Mouse (Mus musculus) heart, adult 2 months (tissue): ENCODE data around the gene Nkx2-9. TPM values are rescaled to one million over a fixed set of nuclear protein-coding genes. Genes with fewer than 3 reads are reported as not detected.

ENCODE experiments used
- DNase-seq, 2 experiments: peaks; one replicate each; pipeline ENCODE4 v3.0.0; 2021
- H3K27ac ChIP-seq: fragments of 200-600 bp; 2 replicates; pipeline ENCODE4 v1.8.1; 2022
- H3K27me3 ChIP-seq: fragments of 200-500 bp; 2 replicates; pipeline ENCODE4 v1.6.1; 2012; ENCODE audit warnings: mild to moderate bottlenecking, low read length, inconsistent platforms, mixed read lengths; ENCODE audit not compliant: control insufficient read depth, insufficient read depth
- H3K36me3 ChIP-seq: fragments of 200-500 bp; 2 replicates; pipeline ENCODE4 v1.6.1; 2012; ENCODE audit warnings: low read length, inconsistent platforms; ENCODE audit not compliant: control insufficient read depth, insufficient read depth
- H3K4me1 ChIP-seq: fragments of 200-500 bp; 2 replicates; pipeline ENCODE4 v1.6.1; 2011; ENCODE audit warnings: low read length; ENCODE audit not compliant: control insufficient read depth, insufficient read depth
- H3K4me3 ChIP-seq: fragments of 200-600 bp; 2 replicates; pipeline ENCODE4 v1.8.1; 2022
- H3K79me2 ChIP-seq: fragments of 200-500 bp; replicated peaks from 2 replicates; pipeline ENCODE4 v1.6.1; 2012; ENCODE audit warnings: mild to moderate bottlenecking, inconsistent platforms, low read length, moderate library complexity, mixed read lengths; ENCODE audit not compliant: control insufficient read depth, insufficient read depth
- H3K9ac ChIP-seq: fragments of 200-500 bp; 2 replicates; pipeline ENCODE4 v1.6.1; 2012; ENCODE audit warnings: low read depth, mild to moderate bottlenecking, control low read depth, inconsistent platforms, low read length, mixed read lengths
- CTCF ChIP-seq: fragments of 200-600 bp; IDR thresholded peaks from 2 replicates; pipeline ENCODE4 v1.8.1; 2022; ENCODE audit warnings: antibody characterized with exemption, mild to moderate bottlenecking, moderate library complexity
- EP300 ChIP-seq: fragments of 200-500 bp; IDR thresholded peaks from 2 replicates; pipeline ENCODE4 v1.6.1; 2011; ENCODE audit warnings: low read depth, low read length, control low read depth; ENCODE audit not compliant: insufficient read depth
- POLR2A ChIP-seq: fragments of 200-500 bp; IDR thresholded peaks from 2 replicates; pipeline ENCODE4 v1.6.1; 2011; ENCODE audit warnings: mild to moderate bottlenecking, low read depth, low read length, control low read depth; ENCODE audit not compliant: insufficient read depth
- WGBS: fragments of 180-500 bp; shearing (Covaris S2); methylation state at CpG from one replicate; pipeline ENCODE4 v1.1.7; 2018; 5-methylcytosine and 5-hydroxymethylcytosine counted together
- intact Hi-C: fragments of 180-260 bp; cut with DNase I; formaldehyde crosslinking; loops from one replicate; pipeline ENCODE4 v1.15.1; 2025
- polyA plus RNA-seq: library from polyadenylated mRNA; depleted of rRNA; stranded (reverse); fragments of >200 nt; gene quantifications from 2 replicates; pipeline ENCODE4 v1.2.3, GENCODE M21; 2012; rRNA removed
- total RNA-seq, 2 experiments: library from RNA; stranded (reverse); gene quantifications; 2 replicates each; pipeline ENCODE4 v1.2.3; 2021

Gene Nkx2-9
- total and polyA plus RNA-seq, 3 experiments: not detected

GRCm38 (mm10) chr12:56587830-56588229 is 25.3 kb downstream of the Nkx2-9 start:
- intact Hi-C loops: loop anchor here (2.0 to 5.0 kb wide), 2 partner anchors 49 to 399 kb away; no protein-coding TSS in a partner anchor
- Histone ChIP-seq H3K4me1 (no peaks in the 10 kb centered on the region), H3K79me2 (no peaks in the 10 kb centered on the region), H3K27me3 (no peaks in the 10 kb centered on the region), H3K9ac (no peak overlapping the region), H3K36me3 (no peaks in the 10 kb centered on the region), H3K4me3 (no peak overlapping the region), H3K27ac (no peak overlapping the region)
- 33% methylated on average over 6 of the region's 6 CpGs for WGBS
- TF ChIP-seq EP300 (no peak), POLR2A (no peak), CTCF (peak; percentile 60)
- DNase-seq: no peak

Other genes with a start within 250 kb of the Nkx2-9 start
- not detected for gene Nkx2-1, start 76.4 kb downstream of the Nkx2-9 start, total RNA-seq
- 0.68 TPM in 1 of 2 replicates, not detected in the other for gene Nkx2-1, start 76.4 kb downstream of the Nkx2-9 start, polyA plus RNA-seq
- under 1 TPM in 1 of 2 experiments, not detected in 1; 0.26 TPM for gene Pax9, start 78.5 kb upstream of the Nkx2-9 start, total RNA-seq
- 0.20 and 0.47 TPM in 2 replicates for gene Pax9, start 78.5 kb upstream of the Nkx2-9 start, polyA plus RNA-seq